Mouse (Mus musculus) bone marrow, adult 2 months (tissue): ENCODE data around the gene Acat3. TPM values are rescaled to one million over a fixed set of nuclear protein-coding genes. Genes with fewer than 3 reads are reported as not detected.

Experiments used
- H3K27ac ChIP-seq: fragments of 200-500 bp; 2 replicates; pipeline ENCODE4 v1.5.1; 2012; ENCODE audit warnings: low read depth, mild to moderate bottlenecking, control low read depth, inconsistent platforms, low read length; ENCODE audit not compliant: control insufficient read depth, poor library complexity, insufficient read depth
- H3K4me1 ChIP-seq: fragments of 200-500 bp; 2 replicates; pipeline ENCODE4 v1.6.1; 2011; ENCODE audit warnings: low read length; ENCODE audit not compliant: control insufficient read depth, insufficient read depth
- H3K4me3 ChIP-seq: fragments of 200-500 bp; replicated peaks from 2 replicates; pipeline ENCODE3; 2011; ENCODE audit warnings: mild to moderate bottlenecking, low read depth, low read length, control low read depth; ENCODE audit not compliant: control insufficient read depth
- CTCF ChIP-seq: fragments of 200-500 bp; IDR thresholded peaks from 2 replicates; pipeline ENCODE4 v1.5.1; 2011; ENCODE audit warnings: low read length, control low read depth; ENCODE audit not compliant: control insufficient read depth, insufficient read depth
- POLR2A ChIP-seq: fragments of 200-500 bp; IDR thresholded peaks from 2 replicates; pipeline ENCODE4 v1.6.1; 2011; ENCODE audit warnings: low read depth, mild to moderate bottlenecking, control low read depth, low read length, borderline replicate concordance; ENCODE audit not compliant: control insufficient read depth
- WGBS: fragments of 180-500 bp; shearing (Covaris S2); methylation state at CpG from one replicate; pipeline ENCODE4 v1.1.7; 2018; 5-methylcytosine and 5-hydroxymethylcytosine counted together
- polyA plus RNA-seq: library from polyadenylated mRNA; stranded (reverse); fragments of >200 nt; gene quantifications from 2 replicates; pipeline ENCODE4 v1.2.4, GENCODE M21; 2011; ENCODE audit warnings: low replicate concordance; ENCODE audit not compliant: missing spikeins, insufficient read depth, insufficient read length

The Acat3 gene
- polyA plus RNA-seq, 1 experiment: 1.2 TPM

DNA sequence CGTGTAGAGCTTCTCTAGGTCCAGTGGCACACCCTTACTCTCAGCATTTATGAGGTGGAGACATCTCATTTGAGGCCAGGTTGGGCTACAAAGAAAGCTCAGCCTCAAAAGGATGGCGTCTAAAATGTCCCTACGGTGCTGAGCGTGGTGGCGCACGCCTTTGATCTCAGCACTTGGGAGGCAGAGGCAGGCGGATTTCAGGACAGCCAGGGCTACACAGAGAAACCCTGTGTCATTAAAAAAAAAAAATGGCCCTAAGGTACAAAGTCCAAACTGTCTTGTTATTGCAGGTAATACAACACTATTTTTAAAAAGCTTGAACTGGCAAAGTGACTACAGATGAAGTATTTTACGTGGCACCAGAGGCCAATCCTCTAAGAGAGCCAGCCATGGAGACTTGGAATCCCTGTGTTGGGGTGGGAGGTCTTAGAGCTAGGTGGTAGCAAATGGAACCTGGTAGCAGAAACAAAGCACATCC, 14.7 kb downstream of the Acat3 start:
- no peak overlapping the region for H3K4me3 ChIP-seq
- 88% methylated on average over 8 of the region's 8 CpGs for WGBS
- no peaks in the 10 kb centered on the region for H3K4me1 ChIP-seq
- H3K27ac ChIP-seq: no peak overlapping the region
- TF ChIP-seq CTCF (no peak), POLR2A (no peak)

DNA sequence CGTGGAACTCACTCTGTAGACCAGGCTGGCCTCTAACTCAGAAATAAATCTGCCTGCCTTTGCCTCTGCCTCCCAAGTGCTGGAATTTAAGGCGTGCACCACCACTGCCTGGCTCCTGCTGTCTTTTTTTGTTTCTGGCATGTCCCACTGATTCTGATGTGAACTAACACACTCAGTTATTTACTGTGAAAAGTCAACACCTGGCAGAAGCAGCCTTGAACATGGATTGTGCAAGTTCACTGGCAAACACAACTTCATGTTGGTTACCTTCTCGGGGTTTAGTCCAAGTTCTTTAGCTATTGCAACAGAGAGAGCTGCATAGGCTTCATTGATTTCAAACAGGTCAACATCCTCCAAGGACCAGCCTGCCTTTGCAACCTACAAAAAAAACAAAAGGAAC, 15.4 kb downstream of the Acat3 start:
- 73% methylated on average over 3 of the region's 3 CpGs for whole genome bisulfite sequencing
- no peak overlapping the region for H3K27ac ChIP-seq

DNA sequence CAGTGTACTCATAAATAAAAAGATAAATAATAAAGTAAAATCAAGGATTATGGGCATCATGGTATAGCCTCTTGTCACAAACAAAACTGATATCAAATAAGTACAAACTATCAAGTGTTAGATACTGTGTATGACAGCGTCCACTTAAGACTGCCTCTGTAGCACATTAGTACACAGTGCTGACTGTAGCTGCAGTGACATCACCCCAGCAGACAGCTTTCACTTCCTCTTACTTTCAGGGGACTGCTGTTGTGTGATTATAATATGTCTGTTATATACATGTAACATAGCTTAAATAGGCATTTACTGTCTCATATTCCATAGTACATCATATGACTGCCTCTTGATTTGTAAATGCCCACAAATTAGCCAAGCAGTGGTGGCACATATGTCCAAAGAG, 19.3 kb downstream of the Acat3 start:
- H3K4me1 ChIP-seq: no peaks in the 10 kb centered on the region
- no peak overlapping the region for H3K4me3 ChIP-seq
- no peak overlapping the region for H3K27ac ChIP-seq
- WGBS: 76% methylated on average over 1 of the region's 1 CpGs
- TF ChIP-seq POLR2A: no peak
- TF ChIP-seq CTCF: no peak

More for the DNA sequence above, 15.4 kb downstream of the Acat3 start:
- no peak for TF ChIP-seq POLR2A
- no peak for TF ChIP-seq CTCF
- H3K4me3 ChIP-seq: no peak overlapping the region
- no peaks in the 10 kb centered on the region for H3K4me1 ChIP-seq

DNA sequence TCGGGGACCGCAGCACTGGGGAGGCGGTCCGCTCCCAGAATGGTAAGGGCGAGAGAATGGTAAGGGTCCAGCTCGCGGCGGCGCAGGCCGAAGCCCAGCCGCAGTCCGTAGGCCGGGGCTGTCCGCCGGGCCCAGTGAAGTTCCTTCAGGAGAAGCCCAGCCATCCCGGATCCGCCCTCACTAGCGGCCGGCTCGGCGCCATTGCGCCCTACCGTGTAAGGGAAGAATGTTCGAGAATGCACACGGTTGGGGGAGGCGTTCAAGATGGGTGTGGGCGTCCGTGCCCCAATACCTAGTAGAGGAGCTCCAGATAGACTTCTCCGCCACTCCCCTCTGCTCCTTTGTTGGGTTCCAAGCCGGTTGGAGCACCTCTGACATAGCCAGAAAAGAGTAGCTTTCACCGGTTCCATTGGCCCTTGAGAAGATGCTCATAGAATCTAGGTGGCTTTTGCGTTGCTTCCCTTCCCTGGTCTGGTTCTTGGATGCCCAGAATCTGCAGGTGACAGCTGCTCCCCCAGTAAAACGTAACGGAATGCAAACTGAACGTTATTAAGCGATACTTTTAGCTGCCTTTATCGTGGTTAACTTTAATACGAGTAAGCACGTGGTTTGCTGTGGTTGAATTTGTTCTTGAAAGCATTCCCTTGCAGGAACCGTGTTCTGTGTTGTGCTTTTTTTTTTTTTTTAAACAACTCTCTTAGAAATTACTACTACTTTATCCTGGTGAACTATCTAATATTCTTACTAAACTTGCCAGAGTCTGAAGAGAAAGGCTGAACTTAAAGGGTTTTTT, 23.6 kb downstream of the Acat3 start:
- no peaks in the 10 kb centered on the region for H3K4me1 ChIP-seq
- peak overlapping the region; percentile 82 for H3K27ac ChIP-seq
- TF ChIP-seq CTCF (no peak), POLR2A (no peak; the same call in 1 of the 2 replicates)
- H3K4me3 ChIP-seq: peak overlapping the region; percentile 94
- WGBS: under 1% methylated on average over 40 of the region's 40 CpGs

DNA sequence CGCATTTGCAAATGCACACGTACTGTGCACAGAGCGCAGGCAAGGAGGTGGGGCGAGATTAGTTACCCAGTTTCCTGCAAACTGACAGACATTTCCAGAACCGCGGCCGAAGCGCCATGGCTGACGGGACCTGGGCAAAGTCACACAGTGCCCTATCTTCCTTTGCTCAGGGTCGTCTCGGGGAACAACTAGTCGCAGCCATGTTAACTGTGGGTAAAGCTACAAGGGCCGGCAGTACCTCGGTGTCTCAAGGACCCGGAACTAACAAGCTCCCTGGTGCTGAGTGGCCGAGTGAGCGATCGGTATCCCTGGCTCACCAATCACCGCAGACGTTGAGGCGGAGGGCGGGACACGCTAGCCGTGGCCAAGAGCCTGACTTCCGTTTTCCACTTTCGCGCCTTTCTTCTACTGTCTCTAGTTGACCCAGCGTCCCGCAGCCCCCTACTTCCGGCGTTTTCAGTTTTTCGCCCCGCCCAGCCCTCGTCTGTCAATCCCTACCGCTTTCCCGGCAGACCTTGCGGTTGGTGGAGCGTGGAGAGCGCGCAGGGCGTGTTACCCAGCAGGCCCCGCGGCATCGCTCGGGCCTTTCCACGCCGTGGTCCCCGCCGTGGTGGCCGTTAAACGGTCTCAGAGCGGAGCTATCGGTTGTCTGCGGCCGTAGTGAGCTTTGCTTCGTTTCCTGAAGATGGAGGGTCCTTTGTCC, 24.4 kb downstream of the Acat3 start, which contains the start of gene Mrpl18:
Gene Mrpl18, minus strand, starts transcription at position 465 of the 703 bp plus-strand sequence.
- TF ChIP-seq POLR2A (peak; percentile 71; the same call in 1 of the 2 replicates), CTCF (no peak)
- no peaks in the 10 kb centered on the region for H3K4me1 ChIP-seq
- peak within 1 kb of the TSS; percentile 82 for H3K27ac ChIP-seq
- H3K4me3 ChIP-seq: peak within 1 kb of the TSS; percentile 94
- WGBS: under 1% methylated on average over 56 of the region's 56 CpGs

DNA sequence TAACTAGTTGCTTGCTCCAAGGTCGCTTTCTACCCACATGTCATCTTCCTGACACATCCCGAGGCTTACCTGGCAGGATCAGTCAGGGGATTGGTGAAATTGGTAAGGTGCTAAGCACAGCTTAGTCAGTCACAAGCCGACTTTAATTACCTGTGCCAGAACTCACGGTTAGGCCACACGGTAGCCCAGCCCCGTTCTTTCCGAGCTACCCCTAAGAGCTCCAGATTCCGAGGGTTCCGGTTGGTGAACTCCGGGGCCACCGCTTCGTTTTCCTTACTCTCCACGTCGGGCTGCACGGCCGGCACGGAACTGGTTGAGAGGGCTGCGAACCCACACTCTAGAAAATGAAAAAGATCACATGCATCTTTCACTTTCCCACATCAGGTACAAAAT, 24.9 kb downstream of the Acat3 start, which contains the start of gene Tcp1:
Gene Tcp1, plus strand, starts transcription at position 214 of the 393 bp plus-strand sequence.
- WGBS: 1% methylated on average over 18 of the region's 18 CpGs
- Histone ChIP-seq H3K4me3 (peak within 1 kb of the TSS; percentile 94), H3K27ac (peak within 1 kb of the TSS; percentile 82), H3K4me1 (no peaks in the 10 kb centered on the region)
- TF ChIP-seq POLR2A (no peak), CTCF (no peak)

DNA sequence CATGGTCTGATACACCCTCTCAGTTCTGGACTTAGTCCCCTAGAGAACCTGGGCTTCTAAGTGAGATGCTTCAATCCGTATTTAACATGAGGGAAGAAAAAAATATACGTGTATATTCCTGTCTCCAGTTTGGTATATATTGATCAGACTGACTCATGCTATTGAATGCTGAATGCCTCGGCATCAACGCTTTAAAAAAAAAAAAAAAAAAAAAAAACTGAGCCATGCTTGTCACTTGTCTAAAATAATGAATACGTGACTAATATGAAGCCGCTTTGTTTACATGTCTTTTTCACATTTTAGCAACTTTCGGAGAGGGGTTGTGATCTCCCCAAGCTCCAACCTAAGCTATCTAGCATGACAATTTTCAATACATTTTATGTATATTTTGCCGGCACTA, 30.0 kb downstream of the Acat3 start:
- Histone ChIP-seq H3K4me3 (no peak overlapping the region), H3K27ac (no peak overlapping the region), H3K4me1 (no peaks in the 10 kb centered on the region)
- 88% methylated on average over 8 of the region's 8 CpGs for WGBS
- TF ChIP-seq POLR2A: no peak

DNA sequence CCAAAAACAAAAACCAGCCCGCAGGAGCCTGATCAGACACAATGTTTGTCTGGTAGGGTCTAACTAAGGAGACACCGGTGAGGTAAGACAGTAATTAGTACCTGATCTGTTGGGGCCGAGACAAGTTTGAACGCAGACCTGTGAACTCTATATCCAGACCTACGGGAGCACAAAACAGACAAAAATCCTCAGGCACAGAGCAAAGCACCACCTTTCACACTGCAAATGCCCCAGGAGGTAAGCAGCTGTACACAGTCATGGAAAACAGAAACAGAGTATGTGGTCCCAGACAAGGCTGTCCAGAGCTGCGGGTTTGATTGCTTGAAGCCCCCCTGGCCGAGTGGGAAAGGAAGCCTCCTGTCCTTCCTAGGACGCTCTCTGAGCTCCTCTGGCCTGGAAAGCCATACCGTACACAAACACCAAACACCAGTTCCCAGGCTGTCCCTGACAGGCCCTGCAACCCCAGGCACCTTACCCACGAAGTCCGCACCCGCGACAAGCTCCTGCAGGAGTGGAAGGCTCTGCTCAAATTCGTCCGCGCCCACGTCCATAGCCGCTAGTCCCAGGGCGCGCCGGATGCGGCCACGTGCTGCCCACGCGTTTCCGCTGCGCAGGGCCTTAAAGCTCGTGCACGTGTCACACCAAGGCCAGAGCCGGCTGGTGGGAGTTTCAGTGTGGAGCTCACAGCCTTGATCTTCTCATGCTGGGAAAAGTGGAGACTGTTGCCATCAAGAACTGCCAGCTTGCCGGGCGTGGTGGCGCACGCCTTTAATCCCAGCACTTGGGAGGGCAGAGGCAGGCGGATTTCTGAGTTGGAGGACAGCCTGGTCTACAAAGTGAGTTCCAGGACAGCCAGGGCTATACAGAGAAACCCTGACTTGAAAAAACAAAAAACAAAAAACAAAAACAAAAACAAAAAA, 30.8 kb downstream of the Acat3 start, which contains the start of gene Pnldc1:
Gene Pnldc1, minus strand, starts transcription at position 870 of the 920 bp plus-strand sequence.
- WGBS: 89% methylated on average over 35 of the region's 35 CpGs
- TF ChIP-seq POLR2A: no peak
- TF ChIP-seq CTCF: no peak
- Histone ChIP-seq H3K27ac (no peak within 1 kb of the TSS), H3K4me3 (no peak within 1 kb of the TSS), H3K4me1 (no peaks in the 10 kb centered on the region)
